Mouse (Mus musculus) retina, postnatal 7 days (tissue): ENCODE data around the gene Slc25a33.

Experiments
- DNase-seq: peaks from one replicate; pipeline ENCODE4 v3.0.0-alpha.2; 2012; ENCODE audit warnings: low read depth, low spot score

The Slc25a33 gene

GRCm38 (mm10) chr4:149727636-149728035 lies 46.4 kb downstream of the Slc25a33 start:
- DNase-seq: no peak

GRCm38 (mm10) chr4:149725661-149726350 lies 48.3 kb downstream of the Slc25a33 start:
- peak; percentile 65 for DNase-seq

- no peak for DNase-seq
Measured at GRCm38 (mm10) chr4:149724916-149725470, 49.1 kb downstream of the Slc25a33 start.

GRCm38 (mm10) chr4:149723855-149724731 lies 50.0 kb downstream of the Slc25a33 start:
- DNase-seq: peak; percentile 61

- no peak for DNase-seq
Measured at GRCm38 (mm10) chr4:149723021-149723390, 51.1 kb downstream of the Slc25a33 start.

- no peak for DNase-seq
Measured at GRCm38 (mm10) chr4:149722104-149723020, 51.7 kb downstream of the Slc25a33 start.

GRCm38 (mm10) chr4:149721163-149721562 lies 52.9 kb downstream of the Slc25a33 start:
- DNase-seq: no peak

- DNase-seq: no peak
Measured at GRCm38 (mm10) chr4:149719686-149720085, 54.4 kb downstream of the Slc25a33 start.

- DNase-seq: no peak
Measured at GRCm38 (mm10) chr4:149714542-149714941, 59.5 kb downstream of the Slc25a33 start.

GRCm38 (mm10) chr4:149711955-149712354 lies 62.1 kb downstream of the Slc25a33 start:
- peak; percentile 60 for DNase-seq

GRCm38 (mm10) chr4:149711485-149711884 lies 62.6 kb downstream of the Slc25a33 start:
- no peak for DNase-seq

- DNase-seq: no peak
Measured at GRCm38 (mm10) chr4:149710510-149710909, 63.6 kb downstream of the Slc25a33 start.

GRCm38 (mm10) chr4:149705941-149706340 lies 68.1 kb downstream of the Slc25a33 start:
- DNase-seq: no peak

- DNase-seq: no peak
Measured at GRCm38 (mm10) chr4:149705298-149705697, 68.8 kb downstream of the Slc25a33 start.

- no peak for DNase-seq
Measured at GRCm38 (mm10) chr4:149702210-149702979, 71.7 kb downstream of the Slc25a33 start, which contains the start of gene Pik3cd. Gene Pik3cd, minus strand, starts transcription at chr4:149702571.

- no peak for DNase-seq
Measured at GRCm38 (mm10) chr4:149701426-149702209, 72.5 kb downstream of the Slc25a33 start.

- no peak for DNase-seq
Measured at GRCm38 (mm10) chr4:149699953-149700352, 74.1 kb downstream of the Slc25a33 start.

- no peak for DNase-seq
Measured at GRCm38 (mm10) chr4:149698197-149698821, 75.8 kb downstream of the Slc25a33 start.

- no peak for DNase-seq
Measured at GRCm38 (mm10) chr4:149697506-149698196, 76.4 kb downstream of the Slc25a33 start.
